Mouse (Mus musculus) urinary bladder, postnatal 10 days (tissue): ENCODE data around the gene Tfap2c.

Experiments
- DNase-seq: peaks from one replicate; pipeline ENCODE4 v3.0.0; 2022; ENCODE audit warnings: low spot score

Gene Tfap2c

DNA sequence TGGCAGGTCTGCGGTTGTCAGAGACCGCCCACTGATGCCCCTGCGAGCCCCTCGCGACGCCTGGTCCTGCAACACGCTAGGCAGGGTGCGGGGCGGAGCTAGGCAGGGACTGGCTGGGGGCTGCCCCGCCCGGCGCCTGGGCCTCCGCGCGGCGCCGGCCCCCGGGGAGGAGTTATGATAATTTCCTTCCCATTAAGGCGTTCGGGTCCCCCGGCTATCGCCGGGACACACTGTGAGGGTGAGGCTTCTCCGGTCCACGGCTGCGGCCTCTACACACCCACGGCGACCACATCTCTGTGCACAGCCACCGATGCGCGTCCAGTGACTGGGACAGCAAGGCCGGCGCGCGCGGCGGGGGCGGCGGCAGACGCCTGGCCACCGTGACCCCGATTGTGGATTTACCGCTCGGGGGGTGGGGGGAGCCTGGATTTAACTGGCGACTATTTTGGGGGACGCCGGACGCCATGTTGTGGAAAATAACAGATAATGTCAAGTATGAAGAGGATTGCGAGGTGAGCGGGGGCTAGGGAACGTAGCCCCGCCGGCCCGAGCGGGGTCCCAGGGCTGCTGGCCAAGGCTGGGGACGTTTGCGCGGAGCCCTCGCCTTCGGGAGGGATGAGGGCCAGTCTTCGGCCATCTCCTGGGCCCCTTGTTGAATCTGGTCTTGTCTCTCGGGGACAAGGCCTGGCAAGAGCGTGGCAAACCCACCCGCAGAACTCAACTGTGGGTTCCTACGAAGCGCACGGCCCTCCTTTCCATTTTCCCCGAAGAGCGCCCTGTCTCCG is at the start of gene Tfap2c:
TSS of gene Tfap2c (plus strand) at position 223 of the 785 bp plus-strand sequence.
- no peak for DNase-seq

DNA sequence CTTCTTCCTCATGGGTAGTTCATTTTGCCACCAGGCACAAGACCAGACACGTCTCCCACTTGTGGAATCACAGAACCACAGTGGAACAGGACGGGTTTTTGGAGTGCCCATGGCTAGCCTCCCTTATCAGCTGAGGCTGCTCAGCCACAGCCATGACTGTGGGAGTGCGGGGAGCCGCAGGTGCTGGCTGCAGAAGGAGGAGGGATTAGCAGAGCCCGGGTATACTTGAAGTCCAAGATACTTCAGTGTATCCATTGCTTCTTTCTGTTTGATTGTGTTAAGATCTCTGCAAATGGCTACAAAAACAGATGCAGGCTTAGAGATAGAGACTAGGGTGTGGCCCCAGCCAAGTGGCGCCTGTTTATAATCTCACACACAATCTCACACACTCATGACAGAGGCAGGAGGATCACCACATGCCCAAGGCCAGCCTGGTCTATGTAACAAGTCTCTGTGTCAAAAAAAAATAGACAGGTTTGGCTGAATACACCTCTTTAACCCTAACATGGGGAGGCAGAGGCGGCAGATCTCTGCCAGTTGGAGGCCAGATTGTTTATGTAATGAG is 48.6 kb upstream of the Tfap2c start:
- DNase-seq: no peak

DNA sequence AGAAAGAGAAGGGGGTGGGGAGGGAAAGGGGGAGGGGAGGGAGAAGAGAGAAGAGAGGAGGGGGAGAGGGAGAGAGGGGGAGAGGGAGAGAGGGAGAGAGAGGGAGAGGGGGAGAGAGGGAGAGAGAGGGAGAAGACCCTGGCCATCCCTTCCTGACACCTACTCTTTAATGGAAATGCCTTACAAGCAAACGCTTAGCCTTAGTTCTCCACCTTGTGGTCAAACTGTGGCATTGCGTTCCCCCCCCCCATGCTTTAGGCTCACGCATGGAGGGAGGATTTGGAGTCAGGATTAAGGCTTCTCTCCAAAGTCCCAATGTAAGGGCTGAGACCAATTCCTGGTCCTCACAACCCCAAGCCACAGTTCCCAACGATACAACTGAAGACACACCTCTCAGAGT is 48.1 kb upstream of the Tfap2c start:
- no peak for DNase-seq

DNA sequence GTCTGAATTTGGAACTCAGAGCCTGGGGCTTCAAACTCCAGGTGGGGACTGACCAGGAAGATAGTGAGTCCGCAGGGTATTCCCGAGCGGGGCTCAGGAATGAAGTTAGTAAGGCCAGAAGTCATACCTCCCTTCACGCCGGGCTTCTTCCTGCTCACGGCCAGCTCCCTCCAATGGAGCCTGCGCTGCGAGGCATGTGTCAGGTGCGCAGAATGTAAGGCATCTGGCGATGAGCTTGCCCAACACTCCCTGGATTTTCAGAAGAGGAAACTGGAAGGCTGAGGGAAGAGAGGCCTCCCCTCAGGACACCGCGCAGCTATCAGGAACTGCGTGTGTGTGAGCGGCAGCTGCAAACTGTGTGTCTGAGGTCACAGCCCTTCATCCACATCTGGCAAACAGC is 47.2 kb upstream of the Tfap2c start:
- DNase-seq: no peak

DNA sequence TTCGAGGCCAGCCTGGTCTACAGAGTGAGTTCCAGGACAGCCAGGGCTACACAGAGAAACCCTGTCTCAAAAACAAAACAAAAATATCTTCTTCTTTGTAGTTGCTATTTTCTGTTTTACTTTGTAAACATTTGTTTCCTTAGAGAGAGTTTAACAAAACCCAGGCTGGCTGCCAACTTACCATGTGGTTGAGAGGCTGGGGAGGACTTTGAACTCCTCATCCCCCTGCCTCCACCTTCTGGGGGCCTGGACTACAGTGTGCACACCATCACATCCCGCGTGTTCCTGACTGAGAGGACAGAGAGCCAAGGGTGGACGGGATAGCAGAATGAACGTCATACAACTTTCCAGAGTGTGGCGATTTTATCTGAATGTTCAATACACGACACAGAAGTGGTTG is 43.3 kb upstream of the Tfap2c start:
- no peak for DNase-seq

DNA sequence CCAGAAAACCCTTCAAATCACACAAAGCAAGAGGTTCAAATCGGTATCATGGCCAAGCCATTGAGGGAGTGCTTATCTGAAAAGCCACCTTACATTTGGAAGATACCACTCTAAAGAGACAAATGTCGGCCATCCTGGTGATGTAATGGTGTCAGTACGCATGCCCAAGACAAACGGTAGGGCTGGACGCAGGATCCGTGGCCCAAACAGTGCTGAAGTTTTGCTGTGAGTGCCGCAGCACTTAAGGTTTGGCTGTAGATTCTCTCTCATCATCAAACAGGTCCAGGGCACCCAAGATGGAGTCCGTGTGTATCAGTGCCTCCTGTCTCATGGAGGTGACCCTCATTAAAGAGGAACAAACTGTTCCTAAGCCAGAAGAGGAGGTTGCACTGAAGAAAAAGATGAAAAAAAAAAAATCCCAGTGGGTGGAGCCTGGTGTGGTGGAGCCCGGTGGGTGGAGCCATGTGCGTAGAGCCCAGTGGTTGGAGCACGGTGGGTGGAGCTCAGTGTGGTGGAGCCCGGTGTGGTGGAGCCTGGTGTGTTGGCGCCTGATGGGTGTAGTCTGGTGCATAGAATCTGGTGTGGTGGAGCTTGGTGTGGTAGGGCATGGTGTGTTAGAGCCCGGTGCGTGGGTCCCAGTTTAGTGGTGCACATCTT is 39.2 kb upstream of the Tfap2c start:
- DNase-seq: no peak

DNA sequence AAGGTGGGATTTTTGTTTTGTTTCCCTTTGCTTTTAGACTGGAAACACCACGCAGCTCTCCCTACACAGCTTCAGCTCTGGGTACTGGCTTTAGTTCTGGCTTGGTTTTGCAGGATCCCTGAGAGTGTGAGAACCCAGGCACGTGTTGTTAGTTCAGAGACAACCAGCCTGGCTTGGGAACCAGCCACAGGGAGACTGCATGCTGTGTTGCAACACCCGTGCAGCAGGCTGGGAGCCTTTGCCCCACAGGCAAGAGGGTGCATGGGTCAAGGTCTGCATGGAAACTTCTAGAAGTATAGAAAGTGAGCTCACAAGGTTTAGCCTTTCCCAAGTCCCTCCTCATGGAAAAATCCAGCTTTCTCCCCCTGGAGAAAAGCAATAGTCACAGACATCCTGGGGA is 38.5 kb upstream of the Tfap2c start:
- no peak for DNase-seq

DNA sequence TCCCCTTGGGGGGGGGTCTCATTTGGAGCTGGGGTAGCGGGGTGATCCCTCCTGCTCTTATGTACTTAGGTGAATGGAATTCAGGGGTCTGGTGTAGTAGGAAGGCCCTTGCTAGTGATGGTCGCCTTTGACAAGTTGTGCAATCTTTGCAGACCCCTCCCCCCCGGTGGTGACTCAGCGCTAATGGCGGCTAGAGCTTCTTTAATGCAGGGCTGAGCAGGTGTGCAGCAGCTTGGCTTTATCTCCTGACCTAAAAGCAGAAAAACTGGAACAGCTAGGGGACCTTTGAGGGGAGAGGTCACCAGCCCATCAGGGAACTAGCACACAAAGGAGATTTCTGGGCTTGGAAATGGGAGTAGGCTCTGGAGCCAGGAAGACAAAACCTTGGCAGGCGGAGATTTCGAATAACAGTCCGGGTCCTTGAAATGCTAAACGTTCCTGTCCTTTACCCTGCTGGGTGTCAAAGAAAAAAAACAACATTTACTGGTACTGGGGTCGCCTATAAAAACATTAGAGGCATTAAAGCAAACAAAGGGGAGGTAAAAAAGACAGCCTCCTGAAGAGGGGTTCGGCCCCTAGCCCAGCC is 32.9 kb upstream of the Tfap2c start:
- DNase-seq: no peak

DNA sequence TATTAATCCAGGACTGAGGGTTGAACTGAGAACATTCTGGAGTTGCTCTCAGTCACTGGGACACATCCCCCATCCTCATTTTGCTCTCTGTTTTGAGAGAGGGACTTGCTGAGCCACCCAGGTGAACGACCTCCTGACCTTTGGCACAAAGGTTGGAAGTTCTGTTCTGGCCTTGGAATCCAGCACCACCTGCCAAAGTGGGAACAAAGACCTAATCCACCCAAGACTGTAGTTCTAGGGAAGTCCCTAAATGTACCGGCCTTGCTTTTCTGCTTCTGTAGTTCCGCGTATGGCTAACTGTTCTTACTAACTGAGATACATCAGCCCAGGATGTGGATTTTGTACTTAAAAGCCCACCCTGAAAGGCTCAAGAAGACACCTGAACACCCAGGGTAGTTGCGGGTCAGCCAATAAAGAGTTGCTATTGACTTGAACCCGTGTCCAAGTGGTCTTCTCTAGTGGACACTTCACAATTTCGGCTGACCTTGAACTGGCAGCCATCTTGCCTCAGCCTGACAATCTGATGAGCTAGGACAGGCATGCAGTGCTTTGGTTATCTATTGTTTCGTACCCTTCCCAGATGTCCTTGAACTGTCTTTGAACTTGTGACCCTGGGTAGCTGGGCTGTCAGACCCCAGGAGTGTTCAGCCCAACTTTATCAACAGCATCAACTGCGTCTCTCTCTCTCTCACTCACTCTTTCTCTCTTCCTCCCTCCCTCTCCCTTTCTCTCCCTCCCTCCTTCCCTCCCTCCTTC is 28.6 kb upstream of the Tfap2c start:
- DNase-seq: no peak

DNA sequence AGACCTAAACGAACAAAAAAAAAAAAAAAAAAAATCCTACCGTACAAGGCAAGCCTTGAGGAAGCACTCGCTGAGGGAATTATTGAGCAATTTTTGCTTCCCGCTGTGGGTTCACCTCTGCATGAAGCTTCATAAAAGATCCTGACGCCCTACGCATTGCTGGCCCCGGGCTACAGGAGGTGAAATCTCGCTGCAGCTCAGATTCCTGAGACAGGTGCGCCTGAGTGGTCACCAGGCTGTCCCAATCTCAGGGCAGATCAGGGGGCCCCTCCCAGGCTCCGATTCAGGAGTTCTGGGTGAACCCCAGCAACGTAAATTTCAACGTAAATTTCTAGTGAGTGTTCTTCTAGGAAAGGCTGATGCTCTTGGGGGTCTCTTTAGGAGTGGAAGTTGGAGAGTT is 26.9 kb upstream of the Tfap2c start:
- DNase-seq: no peak

DNA sequence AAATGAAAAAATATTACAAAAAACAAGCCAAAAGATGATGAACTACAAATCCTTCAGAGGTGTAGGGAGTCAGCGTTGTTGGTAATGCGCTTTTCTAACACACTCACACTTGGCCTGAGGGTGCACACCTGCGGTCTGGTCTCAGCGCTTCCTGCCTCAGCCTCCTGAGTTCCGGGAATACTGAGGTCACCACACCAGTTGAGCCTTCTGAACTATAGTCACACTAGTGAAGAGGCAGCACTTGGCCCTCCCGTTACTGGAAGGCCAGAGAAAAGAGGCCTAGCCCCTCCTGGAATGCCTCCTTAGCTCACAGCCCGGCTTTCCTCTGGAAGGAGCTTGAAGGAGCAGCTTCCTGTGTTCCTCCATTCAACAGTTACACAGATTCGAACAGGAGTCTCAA is 22.2 kb upstream of the Tfap2c start:
- DNase-seq: no peak

DNA sequence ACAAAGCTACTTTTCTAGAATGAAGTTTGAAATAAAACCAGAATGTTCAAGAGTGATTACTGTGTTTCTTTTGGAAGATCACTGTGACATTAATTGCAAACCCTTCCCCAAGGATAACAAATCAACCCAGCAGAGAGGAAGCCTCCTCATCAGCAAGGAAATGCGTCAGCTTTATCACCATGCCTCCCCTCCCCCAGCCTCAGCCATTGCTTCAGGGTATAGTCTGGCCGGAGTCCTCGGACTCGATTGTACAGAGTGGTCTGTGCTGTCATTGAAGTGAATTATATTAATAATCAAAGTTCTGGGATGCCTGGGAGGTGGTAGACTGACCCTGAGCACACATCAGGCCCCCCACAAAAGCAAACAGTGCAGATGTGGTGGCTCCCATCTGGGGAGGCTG is 5.4 kb upstream of the Tfap2c start:
- DNase-seq: no peak

DNA sequence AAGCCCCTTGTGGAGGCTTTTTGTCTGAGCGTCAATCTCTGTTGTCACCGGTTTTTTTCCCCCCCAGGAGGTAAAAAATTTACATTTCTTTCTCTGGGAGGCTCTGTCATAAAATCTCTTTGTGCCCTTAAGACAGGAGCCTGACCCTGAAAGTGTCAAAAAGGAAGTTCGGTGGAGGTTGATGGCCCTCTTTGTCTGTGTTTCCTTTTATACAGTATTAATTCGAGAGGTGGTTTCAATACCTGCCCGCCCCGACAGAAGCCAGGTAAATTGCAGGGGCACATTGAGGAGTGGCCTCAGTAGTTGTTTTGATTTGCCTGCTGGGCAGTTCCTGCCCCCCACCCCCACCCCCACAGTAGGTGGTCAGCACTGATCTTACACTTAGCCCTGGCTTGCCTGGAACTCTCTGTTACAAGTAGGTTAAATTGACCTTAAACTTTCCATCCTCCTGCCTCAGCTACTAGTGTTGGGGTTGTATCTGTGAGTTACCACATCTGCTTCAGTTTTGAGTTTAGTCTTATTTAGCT is 4.7 kb upstream of the Tfap2c start:
- DNase-seq: no peak

DNA sequence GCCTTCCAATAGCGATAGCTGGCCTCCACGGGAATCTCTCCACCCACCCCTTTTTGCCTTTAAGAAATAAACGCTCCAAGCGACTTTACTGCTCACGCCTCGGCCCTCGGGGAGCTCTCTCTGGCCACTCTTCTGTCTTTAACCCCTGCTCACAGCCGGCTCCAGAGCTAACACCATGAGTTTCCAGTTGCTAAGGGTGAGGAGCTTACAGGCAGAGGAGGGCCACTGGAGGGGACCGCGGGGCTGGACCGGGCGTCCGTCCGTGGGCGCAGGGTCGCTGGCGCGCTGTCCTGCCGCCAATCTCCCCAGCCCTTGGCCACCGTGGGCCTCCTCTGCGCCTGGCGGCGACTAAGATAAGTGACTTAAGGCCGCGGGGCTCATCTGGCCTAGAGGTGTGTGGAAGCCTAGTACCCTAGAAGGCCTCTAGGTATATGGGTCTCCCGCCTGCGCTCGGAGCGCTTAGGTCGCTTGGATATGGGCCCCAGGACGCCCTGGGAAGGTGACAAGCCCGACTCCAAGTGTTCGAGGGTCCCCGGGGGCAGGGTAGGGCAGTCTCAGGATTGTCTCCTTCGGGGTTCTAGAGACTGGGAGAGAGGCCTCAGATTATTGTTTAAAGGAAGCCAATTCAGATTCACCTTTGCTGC is 3.7 kb upstream of the Tfap2c start:
- DNase-seq: no peak

DNA sequence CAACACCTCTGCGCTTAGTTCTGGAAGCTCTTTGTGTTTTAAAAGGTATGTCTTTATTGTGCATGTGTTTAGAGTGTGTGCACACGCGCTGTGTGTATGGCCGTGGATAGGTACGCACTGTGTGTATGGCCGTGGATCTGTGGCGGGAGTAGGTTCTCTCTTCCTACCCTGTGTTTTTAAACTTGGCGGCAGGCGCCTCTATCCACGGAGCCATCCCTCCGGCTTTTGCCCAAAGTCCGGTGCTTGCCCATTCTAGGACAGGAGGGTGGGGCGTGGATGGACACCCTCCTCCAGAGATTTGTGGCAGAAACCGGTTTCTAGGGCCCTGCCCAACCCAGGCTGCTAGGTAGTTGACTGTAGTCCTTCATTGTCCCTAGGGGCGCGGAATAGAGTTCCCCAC is 2.8 kb upstream of the Tfap2c start:
- no peak for DNase-seq

DNA sequence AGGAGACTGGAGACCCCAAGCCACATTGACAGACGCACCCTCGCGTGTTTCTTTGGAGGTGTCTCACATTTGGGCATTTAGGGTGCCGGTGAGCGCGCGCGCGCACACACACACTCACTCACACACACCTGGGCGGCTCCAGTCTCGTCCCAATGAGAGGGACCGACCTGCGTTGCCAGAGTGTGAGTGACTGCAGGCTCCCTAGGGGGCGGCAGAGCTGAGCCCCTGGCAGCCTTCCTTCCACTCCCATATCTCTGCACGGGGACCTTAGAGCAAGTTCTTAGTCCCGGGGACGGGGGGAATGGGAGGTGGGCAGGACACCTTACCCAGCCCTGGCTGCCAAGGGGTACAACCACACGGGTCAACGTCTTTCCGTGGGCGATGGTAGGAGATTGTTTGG is 2.3 kb upstream of the Tfap2c start:
- no peak for DNase-seq

DNA sequence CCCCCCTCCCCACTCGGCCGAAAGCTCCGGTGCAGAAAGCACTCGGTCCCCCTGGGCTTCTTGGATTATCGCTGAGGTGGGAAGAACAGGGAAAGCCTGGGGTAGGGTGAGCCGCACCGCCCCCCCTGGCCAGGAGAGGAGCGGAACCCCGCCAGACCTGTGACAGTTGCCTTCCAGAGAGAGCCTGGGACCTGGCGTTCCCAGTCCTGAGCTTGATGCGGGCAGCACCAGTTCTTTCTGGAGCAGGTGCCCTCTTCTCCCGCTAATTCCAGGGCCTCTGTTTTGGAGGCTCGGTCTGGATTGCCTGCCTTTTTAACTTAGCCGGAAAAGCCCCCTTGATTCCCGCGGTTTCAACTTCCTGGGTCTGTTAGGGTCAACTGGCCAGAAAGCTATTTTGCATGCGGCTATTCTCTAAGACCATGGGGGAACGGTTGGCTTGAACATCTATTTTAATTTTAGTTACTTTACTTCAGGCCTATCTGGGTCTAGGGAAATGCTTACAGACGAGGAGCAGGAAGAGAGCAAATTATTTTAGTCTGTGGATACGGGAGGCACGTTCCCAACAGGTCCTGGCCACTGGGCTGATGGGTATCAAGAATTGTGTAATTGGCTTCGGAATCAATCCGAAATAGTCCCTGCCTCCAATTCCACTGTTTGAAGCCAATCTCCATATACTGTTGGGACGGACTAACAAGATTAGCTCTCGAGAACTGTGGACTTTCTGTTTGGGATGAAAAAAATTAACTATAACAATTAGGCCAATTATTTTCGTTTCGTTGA is 1.4 kb upstream of the Tfap2c start:
- DNase-seq: no peak

DNA sequence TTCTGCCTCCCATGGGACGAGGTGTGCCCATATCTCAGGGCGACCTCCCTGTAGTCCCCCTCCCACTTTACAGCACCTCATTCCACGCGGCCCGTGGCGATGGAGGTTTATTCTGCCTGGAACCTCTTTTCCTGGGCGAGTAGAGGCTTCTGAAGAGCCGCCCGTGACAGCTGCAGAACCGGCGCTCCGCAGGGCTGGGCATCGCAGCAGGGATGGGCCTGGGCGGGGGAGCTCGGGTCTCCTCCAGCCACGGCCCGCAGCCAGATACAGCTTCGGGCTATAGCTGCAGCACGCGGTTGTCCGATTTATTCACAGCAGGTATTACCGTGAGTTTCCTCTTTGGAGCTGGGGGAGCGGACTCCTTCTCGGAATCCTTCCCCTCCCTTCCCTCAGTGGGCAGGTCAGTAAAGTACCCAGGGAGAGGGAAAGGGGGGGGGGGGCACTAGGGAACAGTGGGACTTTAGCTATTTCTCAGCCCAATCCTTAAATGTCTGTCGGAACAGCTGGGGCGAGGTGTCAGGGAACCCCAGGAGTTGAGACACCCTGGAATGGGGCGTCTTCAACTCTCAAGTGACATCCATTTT is 629 bp upstream of the Tfap2c start:
- no peak for DNase-seq

DNA sequence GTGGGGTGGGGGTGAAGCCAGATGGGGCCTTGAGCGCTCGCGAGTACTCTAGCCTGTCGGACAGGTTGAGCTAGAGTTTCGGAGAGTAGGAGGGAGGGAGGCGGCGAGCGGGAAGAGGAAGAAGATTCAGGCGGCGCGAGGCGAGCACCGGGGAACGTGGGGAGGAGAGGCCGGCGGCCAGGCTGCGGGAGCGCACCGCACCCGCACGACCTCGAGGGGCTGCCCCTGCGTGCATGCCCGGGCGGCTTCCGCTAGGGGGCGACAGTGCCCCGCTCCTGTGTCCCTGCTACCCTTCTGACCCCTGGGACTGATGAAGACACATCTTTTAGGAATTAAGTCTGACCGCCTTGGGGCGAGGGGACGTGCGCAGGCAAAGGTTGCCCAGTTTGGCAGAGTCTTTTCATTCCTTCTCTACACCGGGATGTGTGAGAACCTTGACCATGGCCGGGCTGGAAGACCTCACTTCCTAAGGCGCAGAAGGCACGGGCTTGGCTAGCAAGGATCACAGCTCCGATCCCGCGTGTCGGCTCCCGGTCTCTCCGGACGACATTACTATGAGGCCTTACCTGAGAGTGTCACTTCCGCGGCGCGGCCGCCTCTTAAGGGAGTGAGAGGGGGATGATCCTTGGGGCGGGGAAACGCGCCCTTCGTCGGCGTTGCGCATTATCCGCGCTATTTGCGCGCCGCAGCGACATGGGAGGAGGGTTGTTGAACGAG is 1.1 kb downstream of the Tfap2c start:
- DNase-seq: no peak
